Mouse (Mus musculus) large intestine, adult 2 months (tissue): ENCODE data around the gene Prox1. TPM values are rescaled to one million over a fixed set of nuclear protein-coding genes. Genes with fewer than 3 reads are reported as not detected.

Experiments
- DNase-seq: peaks from one replicate; pipeline ENCODE4 v3.0.0-alpha.2; 2012; ENCODE audit warnings: low read depth, low spot score
- WGBS: fragments of 180-500 bp; shearing (Covaris S2); methylation state at CpG from one replicate; pipeline ENCODE4 v1.1.7; 2018; 5-methylcytosine and 5-hydroxymethylcytosine counted together
- polyA plus RNA-seq: library from polyadenylated mRNA; depleted of rRNA; stranded (reverse); fragments of >200 nt; gene quantifications from 2 replicates; pipeline ENCODE4 v1.2.3, GENCODE M21; 2012; rRNA removed

Gene Prox1
- polyA plus RNA-seq, 1 experiment = 0.60 TPM

DNA sequence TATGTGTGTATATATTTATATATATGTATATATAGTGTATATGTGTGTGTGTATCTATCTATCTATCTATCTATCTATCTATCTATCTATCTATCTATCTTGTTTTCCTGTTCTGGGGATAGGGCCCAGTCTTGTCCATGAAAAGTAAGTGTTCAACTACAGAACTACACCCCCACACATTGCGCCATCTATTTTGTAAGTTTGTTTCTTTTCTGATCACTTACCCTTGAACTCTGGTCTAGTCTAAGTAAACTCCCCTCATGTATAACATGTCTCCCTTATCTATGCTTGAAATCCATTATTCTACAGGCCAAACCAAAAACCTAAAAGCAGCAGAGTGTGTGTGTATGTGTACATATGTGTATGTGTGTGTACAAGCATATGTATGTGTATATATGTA lies 62.9 kb downstream of the Prox1 start:
- no peak for DNase-seq
- WGBS = 95% methylated on average over 1 of the region's 1 CpGs

DNA sequence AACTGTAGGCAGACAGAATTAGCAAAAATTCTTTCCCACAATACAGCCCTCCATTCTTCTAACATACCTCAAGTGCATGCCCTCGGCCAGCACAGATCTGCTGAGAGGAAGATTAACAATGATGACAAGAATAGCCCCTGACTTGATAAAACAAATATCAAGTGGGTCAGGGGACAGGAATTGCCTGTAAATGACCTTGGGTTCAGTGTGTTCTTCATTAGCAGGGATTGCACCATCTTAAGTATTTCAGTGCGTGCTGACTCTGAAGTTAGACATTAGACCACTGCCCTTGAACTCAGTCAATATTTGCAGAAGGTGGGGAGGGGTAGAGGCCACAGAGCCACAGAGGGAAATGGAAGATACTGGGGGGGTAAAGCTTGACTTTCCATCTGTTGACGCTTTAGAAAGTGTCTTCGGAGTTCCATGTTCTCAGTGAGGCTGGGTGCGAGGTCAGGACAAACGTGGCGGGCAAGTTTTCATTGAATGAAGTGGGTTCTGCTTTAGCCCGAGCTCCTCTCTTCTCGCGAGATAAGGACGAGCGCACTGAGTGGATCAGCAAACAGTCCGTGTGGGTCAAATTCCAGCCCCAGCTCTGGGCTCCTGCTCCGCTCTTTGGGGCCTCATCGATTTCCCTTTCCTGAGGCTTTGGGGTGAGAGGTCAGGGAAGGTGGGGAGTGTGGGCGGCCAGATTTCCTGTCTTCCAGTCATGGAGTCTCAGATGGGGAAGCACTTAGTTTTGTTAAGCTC lies 63.7 kb downstream of the Prox1 start:
- 35% methylated on average over 16 of the region's 16 CpGs for WGBS
- DNase-seq = no peak

- WGBS = 82% methylated on average over 5 of the region's 5 CpGs
- DNase-seq = no peak
Measured at GRCm38 (mm10) chr1:190106060-190106459, 64.5 kb downstream of the Prox1 start.

DNA sequence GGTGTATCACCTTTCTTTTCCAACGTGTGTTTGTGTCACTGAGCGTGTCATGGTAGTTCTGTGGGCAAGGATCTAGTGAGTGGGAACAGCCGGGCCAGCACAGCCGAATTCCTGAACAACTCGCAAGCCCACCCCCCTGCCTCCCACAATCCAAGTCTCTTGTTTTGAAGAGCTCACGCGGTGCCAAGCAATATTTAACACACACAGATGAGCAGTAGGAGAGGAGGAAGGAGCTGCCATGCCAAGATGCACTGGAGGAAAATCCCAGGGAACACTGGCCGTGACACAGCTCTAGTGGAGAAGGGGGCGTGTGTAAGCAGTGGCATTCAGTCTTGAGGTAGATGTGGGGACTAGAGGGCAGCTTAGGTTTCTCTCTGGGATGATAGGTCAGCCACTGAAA lies 77.2 kb downstream of the Prox1 start:
- no peak for DNase-seq
- WGBS = 80% methylated on average over 9 of the region's 9 CpGs

- WGBS = 87% methylated on average over 7 of the region's 7 CpGs
- DNase-seq = no peak
Measured at GRCm38 (mm10) chr1:190092076-190092475, 78.4 kb downstream of the Prox1 start.

- WGBS = 40% methylated on average over 2 of the region's 2 CpGs
- DNase-seq = no peak
Measured at GRCm38 (mm10) chr1:190088929-190089328, 81.6 kb downstream of the Prox1 start.

DNA sequence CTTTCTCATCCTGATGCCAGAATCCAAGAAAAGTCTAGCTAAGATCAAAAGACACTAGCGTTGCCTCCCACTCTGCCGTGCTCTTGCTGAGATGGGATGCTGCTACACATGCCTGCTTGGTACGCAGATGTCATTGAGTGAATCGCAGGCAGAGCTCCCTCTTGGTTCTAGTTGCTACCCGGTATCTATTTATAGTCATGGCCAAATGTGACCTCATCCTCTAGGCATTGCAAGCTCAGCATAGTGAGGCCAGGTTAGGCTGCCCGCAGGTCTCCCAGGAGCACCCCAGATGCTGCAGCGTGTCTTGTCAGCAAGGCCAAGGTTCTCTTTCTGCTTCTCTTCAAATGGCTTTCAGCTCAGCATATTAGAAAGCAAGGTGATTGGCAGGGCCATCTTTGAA lies 84.8 kb downstream of the Prox1 start:
- WGBS = 67% methylated on average over 7 of the region's 7 CpGs
- DNase-seq = no peak

DNA sequence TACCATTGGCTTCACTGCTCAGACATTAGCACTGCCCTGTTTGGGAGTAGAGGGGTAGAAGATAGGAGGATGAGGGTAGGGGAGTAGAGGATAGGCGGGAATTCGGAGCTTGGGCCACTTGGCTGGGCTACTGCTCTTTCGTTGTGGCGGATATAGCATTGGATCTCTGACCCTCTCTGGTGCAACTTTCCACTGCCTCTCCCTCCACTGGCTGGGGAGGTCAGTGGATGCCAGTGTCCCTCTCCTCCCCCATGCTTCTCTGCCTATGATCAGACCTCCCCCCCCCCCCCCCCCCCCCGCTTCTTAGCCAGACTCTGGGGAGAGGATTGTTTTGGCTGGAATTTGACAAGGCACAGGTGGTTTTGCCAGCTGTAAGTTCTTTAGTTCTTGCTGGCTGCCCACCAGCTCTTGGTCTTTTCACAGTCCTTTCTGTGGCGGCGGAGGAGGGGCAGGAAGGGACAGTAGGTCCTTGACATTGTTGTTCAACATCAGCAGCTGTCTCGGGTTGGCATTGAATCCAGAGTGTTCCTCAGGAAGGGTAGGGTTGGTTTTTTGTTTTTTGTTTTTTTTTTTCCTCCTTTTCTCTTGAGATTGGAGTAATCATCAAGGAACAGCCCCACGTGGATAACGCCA lies 90.8 kb downstream of the Prox1 start:
- WGBS = 81% methylated on average over 10 of the region's 10 CpGs
- no peak for DNase-seq

- no peak for DNase-seq
- WGBS = 80% methylated on average over 11 of the region's 11 CpGs
Measured at GRCm38 (mm10) chr1:190076601-190077000, 93.9 kb downstream of the Prox1 start.

Other genes starting within 250 kb of the Prox1 start
- gene Smyd2, start 248.4 kb downstream of the Prox1 start, polyA plus RNA-seq = 53.2 and 54.8 TPM in 2 replicates